Mouse (Mus musculus): Measurements from ENCODE around the gene Gm19402.

The Gm19402 gene

DNA sequence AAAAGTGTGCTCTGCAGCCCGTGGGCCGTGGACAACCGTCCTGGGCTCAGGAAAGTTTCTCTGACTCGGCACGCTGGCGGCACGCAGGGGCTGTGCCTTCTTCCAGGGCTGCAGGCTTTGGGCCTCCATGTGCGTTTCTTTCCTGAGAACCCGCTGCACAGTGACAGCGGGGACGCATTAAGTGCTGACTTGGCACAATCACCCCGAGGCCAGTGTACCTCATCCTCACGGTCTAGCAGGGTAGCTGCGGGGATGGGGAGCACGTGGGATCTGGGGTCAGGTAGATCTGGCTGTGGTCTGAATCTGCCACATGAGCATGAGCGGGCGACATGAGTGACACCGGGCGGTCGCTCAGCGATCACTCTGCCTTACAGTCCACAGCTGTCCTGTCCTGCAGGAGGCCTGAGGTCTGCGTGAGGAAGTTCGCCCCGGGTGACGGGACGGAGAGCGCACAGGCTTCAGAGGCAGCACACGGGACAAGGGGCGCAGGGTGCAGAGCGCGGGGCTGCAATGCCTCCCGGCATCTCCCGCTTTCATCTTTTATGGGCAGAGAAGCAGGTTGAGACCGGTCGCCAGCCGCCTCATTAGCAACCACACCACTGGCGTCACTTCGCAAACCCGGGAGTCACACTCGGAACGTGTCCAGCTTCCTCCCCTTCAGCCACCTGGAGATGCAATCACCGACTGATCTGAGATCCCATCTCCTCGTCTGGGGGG, 26.4 kb downstream of the Gm19402 start:
- DNase-seq = no peak

DNA sequence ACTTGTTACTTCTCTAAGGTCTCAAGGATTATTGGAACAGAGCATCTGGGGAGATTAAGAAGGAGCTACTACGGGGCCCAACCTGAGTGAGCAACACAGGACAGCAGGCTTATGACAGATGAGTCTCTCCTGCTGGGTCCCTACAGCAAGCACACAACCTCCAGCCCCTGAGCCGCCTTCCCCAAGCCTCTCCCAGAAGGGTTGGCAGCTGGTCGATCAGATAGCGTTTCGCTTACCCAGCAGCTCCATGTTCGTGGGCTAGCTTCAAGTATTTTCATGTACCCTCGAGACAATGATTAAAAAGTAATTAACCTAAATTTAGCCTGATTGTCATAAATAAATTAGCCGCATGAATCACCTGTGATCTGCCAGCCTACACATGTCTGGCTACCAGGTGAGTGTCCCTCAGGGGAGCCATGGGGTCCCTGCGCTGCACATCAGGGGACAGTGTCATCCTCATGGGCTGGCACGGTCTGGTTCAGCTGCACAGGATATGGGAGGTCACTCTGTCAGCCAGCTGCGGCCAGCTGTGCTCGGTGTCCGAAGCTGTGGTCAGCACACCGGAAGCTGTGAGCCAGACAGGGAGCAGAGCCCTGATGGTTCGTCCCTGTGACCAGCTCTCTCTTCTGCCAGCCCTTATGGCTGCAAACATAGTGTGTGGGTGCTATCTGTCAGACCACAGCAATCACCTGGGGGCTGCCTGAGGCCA, 32.1 kb downstream of the Gm19402 start:
- DNase-seq = no peak

- DNase-seq = no peak
Measured at GRCm38 (mm10) chr10:77652046-77652445, 38.5 kb downstream of the Gm19402 start.

DNA sequence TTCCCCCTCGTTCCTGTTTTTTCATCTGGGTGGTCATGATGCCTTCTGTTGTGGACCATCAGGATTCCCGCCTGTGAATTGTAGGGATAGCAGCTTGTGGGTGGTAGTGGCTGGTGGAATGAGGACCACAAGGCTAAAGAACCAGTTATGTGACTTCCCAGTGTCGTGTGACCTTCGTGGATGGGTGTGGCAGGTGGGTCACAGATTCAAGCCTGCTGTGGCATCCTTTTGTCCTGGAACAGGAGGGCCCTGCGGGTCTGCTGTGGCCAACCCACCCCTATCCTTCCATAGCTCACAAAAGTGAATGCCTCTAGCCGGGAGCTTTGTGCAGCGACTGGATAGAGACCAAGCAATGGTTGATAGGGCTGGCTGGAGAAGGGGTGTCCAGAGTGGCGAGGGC, 42.7 kb downstream of the Gm19402 start:
- DNase-seq = no peak

DNA sequence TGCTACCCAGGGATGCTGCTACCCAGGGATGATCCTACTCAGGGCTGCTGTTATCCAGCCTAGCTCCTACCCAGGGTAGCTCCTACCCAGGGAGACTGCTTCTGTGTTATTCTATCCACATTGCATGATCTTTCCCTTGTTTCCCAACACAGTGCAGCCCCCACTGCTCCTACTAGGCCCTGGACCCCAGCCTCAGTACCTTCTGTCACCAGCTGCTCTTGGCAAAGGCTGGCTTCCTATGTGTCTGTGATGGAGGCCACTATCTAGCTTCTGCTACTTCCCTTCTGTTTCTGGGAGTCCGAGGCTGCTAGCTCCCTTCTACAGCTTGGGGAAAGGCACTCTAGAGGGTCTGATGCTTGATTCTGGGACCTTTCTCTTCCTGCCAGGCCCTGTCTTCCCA, 43.1 kb downstream of the Gm19402 start:
- no peak for DNase-seq

GRCm38 (mm10) chr10:77645571-77645970, 45.0 kb downstream of the Gm19402 start:
- no peak for DNase-seq

GRCm38 (mm10) chr10:77643160-77643559, 47.4 kb downstream of the Gm19402 start:
- no peak for DNase-seq
